Mouse (Mus musculus): Measurements from ENCODE around the gene Ehmt1. TPM values are rescaled to one million over a fixed set of nuclear protein-coding genes. Genes with fewer than 3 reads are reported as not detected.

Gene Ehmt1
- polyA plus RNA-seq, 1 experiment = 32.2 TPM

DNA sequence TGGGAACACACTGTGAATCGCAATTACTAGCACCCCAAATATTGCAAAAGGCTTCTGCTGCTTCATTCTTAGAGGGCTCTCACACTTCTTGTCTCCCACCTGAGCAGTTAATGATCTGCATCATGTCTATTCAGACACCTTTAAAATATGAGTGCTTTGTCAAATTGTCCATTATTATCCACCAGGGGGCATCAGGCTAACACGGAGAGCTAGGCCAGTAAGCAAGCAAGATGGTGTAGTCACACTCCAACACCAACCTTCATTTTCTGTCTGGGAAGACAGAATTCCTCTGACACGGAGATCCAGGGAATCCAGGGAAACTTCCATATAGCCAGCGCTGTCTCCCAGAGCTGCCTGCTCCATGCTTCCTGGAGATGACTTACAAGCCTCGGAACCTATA is 67.0 kb downstream of the Ehmt1 start:
- Histone ChIP-seq H3K4me3 (ENCODE audit: low read depth, low read length) (no peak overlapping the region), H3K36me3 (ENCODE audit: control insufficient read depth, insufficient read depth, low read length) (peaks cover 46% of the 10 kb centered on the region), H3K27ac (ENCODE audit: insufficient read depth, low read depth, low read length) (no peak overlapping the region), H3K27me3 (ENCODE audit: control insufficient read depth, insufficient read depth, low read length) (no peaks in the 10 kb centered on the region), H3K4me1 (ENCODE audit: control insufficient read depth, insufficient read depth, insufficient read length, low read length) (no peaks in the 10 kb centered on the region)
- 67% methylated on average over 5 of the region's 5 CpGs for WGBS
- TF ChIP-seq POLR2A (IDR thresholded peaks at IDR 0.05; ENCODE audit: low read depth, low read length) = no peak
- peak; percentile 25; the same call in 1 of the 2 replicates for TF ChIP-seq CTCF (IDR thresholded peaks at IDR 0.05; ENCODE audit: extremely low read depth, insufficient read length, insufficient replicate concordance, low read depth, low read length)

DNA sequence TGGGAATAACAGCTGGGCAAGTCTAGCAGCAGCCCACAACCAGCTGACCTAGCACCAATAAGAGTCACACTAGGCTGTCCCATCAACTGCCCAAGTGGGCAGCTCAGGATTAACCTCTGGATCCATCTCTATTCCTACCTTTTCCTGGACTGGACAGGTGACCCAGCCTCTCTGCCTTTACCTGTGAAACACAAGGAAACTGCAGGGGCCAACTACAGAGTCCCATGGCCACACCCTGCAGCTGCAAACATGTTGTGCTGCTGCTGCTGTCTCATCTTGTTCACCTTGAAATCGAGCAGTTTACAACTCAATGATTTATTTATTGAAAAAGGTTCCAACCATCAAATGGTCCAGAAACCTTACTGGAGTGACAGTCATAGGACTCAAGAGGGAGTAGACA is 72.9 kb downstream of the Ehmt1 start:
- WGBS = 22% methylated on average over 1 of the region's 1 CpGs
- Histone ChIP-seq H3K4me1 (ENCODE audit: control insufficient read depth, insufficient read depth, insufficient read length, low read length) (no peaks in the 10 kb centered on the region), H3K36me3 (ENCODE audit: control insufficient read depth, insufficient read depth, low read length) (peaks cover 40% of the 10 kb centered on the region), H3K4me3 (ENCODE audit: low read depth, low read length) (no peak overlapping the region), H3K27ac (ENCODE audit: insufficient read depth, low read depth, low read length) (no peak overlapping the region), H3K27me3 (ENCODE audit: control insufficient read depth, insufficient read depth, low read length) (no peaks in the 10 kb centered on the region)
- TF ChIP-seq CTCF (IDR thresholded peaks at IDR 0.05; ENCODE audit: extremely low read depth, insufficient read length, insufficient replicate concordance, low read depth, low read length) (no peak), POLR2A (IDR thresholded peaks at IDR 0.05; ENCODE audit: low read depth, low read length) (no peak)

DNA sequence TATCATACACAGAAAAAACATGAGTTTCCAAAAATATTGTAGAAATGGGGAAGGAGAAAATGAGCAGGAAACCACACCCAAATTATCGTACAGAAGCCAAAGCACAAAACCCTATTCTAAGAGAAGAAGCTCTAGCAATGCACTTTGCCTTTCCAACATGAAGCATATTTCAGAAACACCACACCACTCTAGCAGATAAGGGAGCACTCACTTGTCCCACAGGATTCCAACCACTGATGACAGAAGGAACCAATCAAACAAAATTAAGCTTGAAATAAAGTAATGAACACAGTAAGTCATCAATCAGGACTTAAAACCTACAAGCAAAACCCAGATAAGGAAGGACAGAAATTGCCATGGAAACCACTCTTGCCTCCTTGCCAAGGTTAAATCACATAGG is 74.2 kb downstream of the Ehmt1 start:
- Histone ChIP-seq H3K27me3 (ENCODE audit: control insufficient read depth, insufficient read depth, low read length) (no peaks in the 10 kb centered on the region), H3K27ac (ENCODE audit: insufficient read depth, low read depth, low read length) (no peak overlapping the region), H3K4me3 (ENCODE audit: low read depth, low read length) (no peak overlapping the region), H3K4me1 (ENCODE audit: control insufficient read depth, insufficient read depth, insufficient read length, low read length) (no peaks in the 10 kb centered on the region), H3K36me3 (ENCODE audit: control insufficient read depth, insufficient read depth, low read length) (peaks cover 41% of the 10 kb centered on the region)
- WGBS = 68% methylated on average over 1 of the region's 1 CpGs
- no peak for TF ChIP-seq POLR2A (IDR thresholded peaks at IDR 0.05; ENCODE audit: low read depth, low read length)
- no peak for TF ChIP-seq CTCF (IDR thresholded peaks at IDR 0.05; ENCODE audit: extremely low read depth, insufficient read length, insufficient replicate concordance, low read depth, low read length)

GRCm38 (mm10) chr2:24830614-24831013 is 88.8 kb downstream of the Ehmt1 start:
- WGBS = 63% methylated on average over 3 of the region's 3 CpGs
- peaks cover 51% of the 10 kb centered on the region for H3K36me3 ChIP-seq (ENCODE audit: control insufficient read depth, insufficient read depth, low read length)
- H3K4me1 ChIP-seq (ENCODE audit: control insufficient read depth, insufficient read depth, insufficient read length, low read length) = no peaks in the 10 kb centered on the region
- TF ChIP-seq CTCF (IDR thresholded peaks at IDR 0.05; ENCODE audit: extremely low read depth, insufficient read length, insufficient replicate concordance, low read depth, low read length) (no peak), POLR2A (IDR thresholded peaks at IDR 0.05; ENCODE audit: low read depth, low read length) (no peak)
- no peaks in the 10 kb centered on the region for H3K27me3 ChIP-seq (ENCODE audit: control insufficient read depth, insufficient read depth, low read length)
- no peak overlapping the region for H3K27ac ChIP-seq (ENCODE audit: insufficient read depth, low read depth, low read length)
- no peak overlapping the region for H3K4me3 ChIP-seq (ENCODE audit: low read depth, low read length)

DNA sequence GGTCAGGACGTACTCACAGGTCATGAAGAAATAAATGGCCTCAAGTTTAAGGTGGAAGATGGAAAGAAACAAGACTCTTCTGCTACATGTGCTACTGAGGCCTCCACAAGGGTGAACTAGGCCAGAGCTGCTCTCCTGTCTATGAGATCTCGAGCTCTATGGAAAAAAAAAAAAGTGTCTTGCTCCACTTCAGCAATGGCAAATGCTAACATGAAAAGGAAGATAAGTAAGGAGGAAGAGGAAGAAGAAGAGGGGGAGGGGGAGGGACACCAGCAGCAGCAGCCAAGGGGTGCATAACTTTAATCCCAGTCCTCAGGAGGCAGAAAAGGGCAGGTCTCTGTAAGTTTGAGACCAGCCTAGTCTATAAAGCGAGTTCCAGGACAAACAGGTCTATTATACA is 109.7 kb downstream of the Ehmt1 start:
- H3K4me3 ChIP-seq (ENCODE audit: low read depth, low read length) = no peak overlapping the region
- WGBS = 73% methylated on average over 3 of the region's 3 CpGs
- no peaks in the 10 kb centered on the region for H3K4me1 ChIP-seq (ENCODE audit: control insufficient read depth, insufficient read depth, insufficient read length, low read length)
- no peaks in the 10 kb centered on the region for H3K27me3 ChIP-seq (ENCODE audit: control insufficient read depth, insufficient read depth, low read length)
- TF ChIP-seq POLR2A (IDR thresholded peaks at IDR 0.05; ENCODE audit: low read depth, low read length) (no peak), CTCF (IDR thresholded peaks at IDR 0.05; ENCODE audit: extremely low read depth, insufficient read length, insufficient replicate concordance, low read depth, low read length) (no peak)
- H3K36me3 ChIP-seq (ENCODE audit: control insufficient read depth, insufficient read depth, low read length) = peaks cover 54% of the 10 kb centered on the region
- no peak overlapping the region for H3K27ac ChIP-seq (ENCODE audit: insufficient read depth, low read depth, low read length)

- Histone ChIP-seq H3K27me3 (ENCODE audit: control insufficient read depth, insufficient read depth, low read length) (no peaks in the 10 kb centered on the region), H3K4me1 (ENCODE audit: control insufficient read depth, insufficient read depth, insufficient read length, low read length) (no peaks in the 10 kb centered on the region), H3K27ac (ENCODE audit: insufficient read depth, low read depth, low read length) (no peak overlapping the region), H3K36me3 (ENCODE audit: control insufficient read depth, insufficient read depth, low read length) (peaks cover 57% of the 10 kb centered on the region), H3K4me3 (ENCODE audit: low read depth, low read length) (no peak overlapping the region)
- TF ChIP-seq POLR2A (IDR thresholded peaks at IDR 0.05; ENCODE audit: low read depth, low read length) (no peak), CTCF (IDR thresholded peaks at IDR 0.05; ENCODE audit: extremely low read depth, insufficient read length, insufficient replicate concordance, low read depth, low read length) (no peak)
- 97% methylated on average over 10 of the region's 10 CpGs for WGBS
These were observed 111.7 kb downstream of the Ehmt1 start for GRCm38 (mm10) chr2:24807691-24808090.

DNA sequence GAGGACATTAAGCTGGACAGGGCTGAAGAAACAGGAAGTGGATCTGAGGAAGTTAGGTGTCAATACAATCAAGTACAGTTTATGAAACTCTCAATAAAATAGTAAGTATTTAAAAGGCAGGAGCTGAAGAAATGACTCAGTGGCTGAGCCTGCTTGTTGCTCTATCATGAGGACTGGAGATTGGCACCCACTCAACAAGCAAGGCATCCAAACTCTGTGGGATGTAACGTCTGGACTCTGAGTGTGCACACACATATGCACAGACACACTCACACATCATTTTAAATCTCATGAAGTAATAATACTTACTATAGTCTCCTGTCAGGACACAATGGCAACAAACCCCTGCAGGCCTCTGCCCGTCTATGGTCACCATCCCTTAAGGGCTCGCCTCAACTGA is 112.4 kb downstream of the Ehmt1 start:
- WGBS = 93% methylated on average over 3 of the region's 3 CpGs
- Histone ChIP-seq H3K27ac (ENCODE audit: insufficient read depth, low read depth, low read length) (no peak overlapping the region), H3K36me3 (ENCODE audit: control insufficient read depth, insufficient read depth, low read length) (peaks cover 54% of the 10 kb centered on the region), H3K27me3 (ENCODE audit: control insufficient read depth, insufficient read depth, low read length) (no peaks in the 10 kb centered on the region), H3K4me3 (ENCODE audit: low read depth, low read length) (no peak overlapping the region), H3K4me1 (ENCODE audit: control insufficient read depth, insufficient read depth, insufficient read length, low read length) (no peaks in the 10 kb centered on the region)
- no peak for TF ChIP-seq POLR2A (IDR thresholded peaks at IDR 0.05; ENCODE audit: low read depth, low read length)
- no peak for TF ChIP-seq CTCF (IDR thresholded peaks at IDR 0.05; ENCODE audit: extremely low read depth, insufficient read length, insufficient replicate concordance, low read depth, low read length)

DNA sequence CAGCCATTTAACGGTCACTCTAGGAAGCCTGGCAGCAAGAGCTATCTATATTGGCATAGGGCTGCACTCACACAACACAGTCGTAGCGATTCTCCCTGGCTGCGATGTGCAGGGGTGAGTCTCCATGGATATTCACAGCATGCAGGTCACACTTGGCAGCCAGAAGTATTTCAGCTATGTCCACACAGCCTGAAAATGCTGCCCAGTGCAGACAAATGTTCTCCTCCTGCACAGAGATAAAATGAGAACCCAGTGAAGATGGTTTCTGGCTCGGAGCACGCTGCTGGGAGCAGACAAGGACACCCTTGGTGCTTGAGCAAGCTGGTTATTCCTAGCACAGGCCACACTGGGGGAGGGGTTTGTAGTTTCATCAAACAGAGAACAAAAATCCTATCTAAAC is 113.3 kb downstream of the Ehmt1 start:
- H3K36me3 ChIP-seq (ENCODE audit: control insufficient read depth, insufficient read depth, low read length) = peaks cover 58% of the 10 kb centered on the region
- 85% methylated on average over 6 of the region's 6 CpGs for WGBS
- no peak overlapping the region for H3K4me3 ChIP-seq (ENCODE audit: low read depth, low read length)
- no peaks in the 10 kb centered on the region for H3K4me1 ChIP-seq (ENCODE audit: control insufficient read depth, insufficient read depth, insufficient read length, low read length)
- no peak overlapping the region for H3K27ac ChIP-seq (ENCODE audit: insufficient read depth, low read depth, low read length)
- TF ChIP-seq POLR2A (IDR thresholded peaks at IDR 0.05; ENCODE audit: low read depth, low read length) (no peak), CTCF (IDR thresholded peaks at IDR 0.05; ENCODE audit: extremely low read depth, insufficient read length, insufficient replicate concordance, low read depth, low read length) (no peak)
- no peaks in the 10 kb centered on the region for H3K27me3 ChIP-seq (ENCODE audit: control insufficient read depth, insufficient read depth, low read length)

Data from small intestine, adult 2 months (tissue).